Mouse (Mus musculus): ENCODE measurements around the gene Cdx4.

- TF ChIP-seq CTCF (IDR thresholded peaks at IDR 0.05; ENCODE audit: extremely low read depth, insufficient read depth, low read length) (no peak), POLR2A (IDR thresholded peaks at IDR 0.05; ENCODE audit: extremely low read depth, insufficient read depth, low read length) (no peak)
Observed at GRCm38 (mm10) chrX:103321146-103321545, at the start of gene Cdx4.

Data from cortical plate, adult 2 months (tissue).